19 mouse cellular contexts compared by ENCODE assay signal in genomic region chr4:33582986-33583720, GRCm38 (mm10).
A peak's percentile ranks its signal among the peaks of the same experiment; 100 is the strongest.
DNase-seq lines count a peak whose midpoint lies in the region; ATAC-seq and TF ChIP-seq lines count a peak whose summit lies in the region.
"Had no signal": no experiment of that assay in that cellular context is flagged by ENCODE, and none has a peak within 500 bp of the region (broad histone marks: within the 10 kb centered on the region; RNA-seq: fewer than 3 reads in every experiment).

No protein-coding gene starts in this region.

- H3K4me1 ChIP-seq in hindbrain, embryonic 14.5 days (replicated peaks; ENCODE audit: control insufficient read depth, insufficient read depth, low read length), result peaks cover 17% of the 10 kb centered on the region
- H3K4me1 ChIP-seq in hindbrain, postnatal 0 days (ENCODE audit: insufficient read depth, low read length), result no peaks in the 10 kb centered on the region
- peaks cover 14% of the 10 kb centered on the region for H3K4me1 ChIP-seq in midbrain, embryonic 11.5 days (ENCODE audit: control insufficient read depth, insufficient read depth, low read length)
- H3K4me1 ChIP-seq in midbrain, embryonic 15.5 days, result peaks cover 18% of the 10 kb centered on the region

- 74% methylated on average over 15 of the region's 15 CpGs for WGBS in hindbrain, embryonic 14.5 days
- 72% methylated on average over 15 of the region's 15 CpGs for WGBS in hindbrain, postnatal 0 days
- WGBS in midbrain, embryonic 11.5 days, result 84% methylated on average over 15 of the region's 15 CpGs
- 74% methylated on average over 15 of the region's 15 CpGs for WGBS in midbrain, embryonic 15.5 days

- H3K4me2 ChIP-seq in hindbrain, embryonic 14.5 days (replicated peaks), result no peak overlapping the region
- H3K4me2 ChIP-seq in hindbrain, postnatal 0 days (ENCODE audit: low read depth, low read length), result no peak overlapping the region
- no peak overlapping the region for H3K4me2 ChIP-seq in midbrain, embryonic 11.5 days
- H3K4me2 ChIP-seq in midbrain, embryonic 15.5 days, result no peak overlapping the region
- H3K4me2 ChIP-seq: embryonic facial prominence, embryonic 12.5 days; forebrain, embryonic 15.5 days had no signal

- H3K9me3 ChIP-seq in hindbrain, embryonic 14.5 days (ENCODE audit: control insufficient read depth, low read length), result no peaks in the 10 kb centered on the region
- H3K9me3 ChIP-seq in hindbrain, postnatal 0 days (ENCODE audit: low read length), result no peaks in the 10 kb centered on the region
- no peaks in the 10 kb centered on the region for H3K9me3 ChIP-seq in midbrain, embryonic 11.5 days (ENCODE audit: control insufficient read depth, low read length)
- H3K9me3 ChIP-seq in midbrain, embryonic 15.5 days, result no peaks in the 10 kb centered on the region
- H3K9me3 ChIP-seq: embryonic facial prominence, embryonic 12.5 days; forebrain, embryonic 15.5 days had no signal

- peak; percentile 55 for ATAC-seq in frontal cortex, adult (ENCODE audit: low TSS enrichment)
- no peak for ATAC-seq in hindbrain, embryonic 14.5 days (ENCODE audit: low FRiP score)
- ATAC-seq in hindbrain, postnatal 0 days, result no peak
- ATAC-seq in midbrain, embryonic 11.5 days (ENCODE audit: low FRiP score), result no peak
- ATAC-seq in midbrain, embryonic 15.5 days (replicated peaks), result no peak
- ATAC-seq: forebrain, embryonic 15.5 days; forebrain, postnatal 0 days had no signal

- no peak overlapping the region for H3K4me3 ChIP-seq in hindbrain, embryonic 14.5 days (replicated peaks; ENCODE audit: low read length)
- H3K4me3 ChIP-seq in hindbrain, postnatal 0 days (ENCODE audit: low read length), result no peak overlapping the region
- no peak overlapping the region for H3K4me3 ChIP-seq in midbrain, embryonic 11.5 days (ENCODE audit: low read depth, low read length)
- no peak overlapping the region for H3K4me3 ChIP-seq in midbrain, embryonic 15.5 days
- H3K4me3 ChIP-seq: embryonic facial prominence, embryonic 10.5 days; embryonic facial prominence, embryonic 12.5 days; forebrain, embryonic 15.5 days had no signal

- H3K27ac ChIP-seq in hindbrain, embryonic 14.5 days, result no peak overlapping the region
- no peak overlapping the region for H3K27ac ChIP-seq in hindbrain, postnatal 0 days
- H3K27ac ChIP-seq in midbrain, embryonic 11.5 days (ENCODE audit: low read depth, low read length), result no peak overlapping the region
- no peak overlapping the region for H3K27ac ChIP-seq in midbrain, embryonic 15.5 days
- H3K27ac ChIP-seq: embryonic facial prominence, embryonic 10.5 days; embryonic facial prominence, embryonic 12.5 days; forebrain, embryonic 15.5 days had no signal

- DNase-seq in frontal cortex, postnatal 25 days (ENCODE audit: low spot score in 2 of 2), result no peak
- DNase-seq in hindbrain, embryonic 14.5 days (ENCODE audit: low spot score), result peak; percentile 9
- DNase-seq in hindbrain, postnatal 0 days (ENCODE audit: low spot score), result no peak
- DNase-seq in midbrain, embryonic 11.5 days (ENCODE audit: low spot score, missing footprints), result peak; percentile 75
- peak; percentile 40 for DNase-seq in brain, adult 2 months (ENCODE audit: low read depth, low spot score)
- DNase-seq in lung, adult 18-20 months, result no peak
- DNase-seq: adrenal gland, adult 2 months; adrenal gland, postnatal 10 days; adrenal gland, postnatal 25 days; cerebellum, adult 11-12 months; cerebellum, adult 2 months; cerebellum, adult 9-10 months; cerebellum, postnatal 25 days; forebrain, postnatal 0 days had no signal

- H3K9ac ChIP-seq in hindbrain, embryonic 14.5 days, result no peak overlapping the region
- H3K9ac ChIP-seq in hindbrain, postnatal 0 days (replicated peaks; ENCODE audit: low read length), result no peak overlapping the region
- H3K9ac ChIP-seq in midbrain, embryonic 11.5 days (ENCODE audit: low read length), result no peak overlapping the region
- no peak overlapping the region for H3K9ac ChIP-seq in midbrain, embryonic 15.5 days
- H3K9ac ChIP-seq: embryonic facial prominence, embryonic 12.5 days; forebrain, embryonic 15.5 days; forebrain, postnatal 0 days had no signal

- no peak for TF ChIP-seq CTCF in hindbrain, postnatal 0 days (IDR thresholded peaks at IDR 0.05; ENCODE audit: low read depth)

- no peaks in the 10 kb centered on the region for H3K27me3 ChIP-seq in hindbrain, embryonic 14.5 days (ENCODE audit: control insufficient read depth, insufficient read depth, low read length)
- H3K27me3 ChIP-seq in hindbrain, postnatal 0 days (ENCODE audit: insufficient read depth, low read length), result no peaks in the 10 kb centered on the region
- H3K27me3 ChIP-seq in midbrain, embryonic 11.5 days (ENCODE audit: control insufficient read depth, insufficient read depth, low read length), result no peaks in the 10 kb centered on the region; the same call in 1 of the 2 replicates
- H3K27me3 ChIP-seq in midbrain, embryonic 15.5 days (replicated peaks), result no peaks in the 10 kb centered on the region
- H3K27me3 ChIP-seq: embryonic facial prominence, embryonic 12.5 days; forebrain, embryonic 15.5 days had no signal

- no peaks in the 10 kb centered on the region for H3K36me3 ChIP-seq in hindbrain, embryonic 14.5 days (replicated peaks; ENCODE audit: control insufficient read depth, insufficient read depth)
- no peaks in the 10 kb centered on the region for H3K36me3 ChIP-seq in hindbrain, postnatal 0 days (ENCODE audit: insufficient read depth, low read length)
- no peaks in the 10 kb centered on the region for H3K36me3 ChIP-seq in midbrain, embryonic 11.5 days (ENCODE audit: control insufficient read depth, insufficient read depth, low read length)
- no peaks in the 10 kb centered on the region for H3K36me3 ChIP-seq in midbrain, embryonic 15.5 days (replicated peaks)
- H3K36me3 ChIP-seq: embryonic facial prominence, embryonic 10.5 days; embryonic facial prominence, embryonic 12.5 days; forebrain, embryonic 15.5 days had no signal

Comparison
In these comparisons a context has a peak if more than half of its experiments do, and no peak if none do; other contexts are left out.
1. DNase-seq: peak in hindbrain, embryonic 14.5 days (single experiment), midbrain, embryonic 11.5 days (single experiment) and brain, adult 2 months (single experiment); none in frontal cortex, postnatal 25 days (0 of 2), hindbrain, postnatal 0 days (single experiment) and lung, adult 18-20 months (0 of 2).